Mouse (Mus musculus): ENCODE results near the gene Zfp157. TPM values are rescaled to one million over a fixed set of nuclear protein-coding genes. Genes with fewer than 3 reads are reported as not detected.
"Not testable (repeated sequence)": the region's sequence is repeated elsewhere in the genome, so short reads cannot be mapped to it uniquely, and the experiment has no call there.

Zfp157 gene
- polyA plus RNA-seq (2015; fragmentation: Nextera tagmentation; extraction: Ambion mirVana): 82.4 and 82.8 TPM in 2 replicates

GRCm38 (mm10) chr5:138441286-138442194, at the start of gene Zfp157:
TSS of gene Zfp157 (plus strand) at chr5:138441468.
- Histone ChIP-seq H3K27me3 (replicated peaks; ENCODE audit: control insufficient read depth, insufficient read depth, low read length) (no peaks in the 10 kb centered on the region), H3K27ac (ENCODE audit: low read length) (peak within 1 kb of the TSS; percentile 85), H3K36me3 (ENCODE audit: control insufficient read depth, insufficient read depth) (peaks cover 21% of the 10 kb centered on the region), H3K9me3 (ENCODE audit: control insufficient read depth, low read length) (peaks cover 4% of the 10 kb centered on the region), H3K4me1 (replicated peaks; ENCODE audit: control insufficient read depth, insufficient read depth, low read length) (peaks cover 28% of the 10 kb centered on the region), H3K4me3 (replicated peaks; ENCODE audit: low read length) (peak within 1 kb of the TSS; percentile 91), H3K4me2 (ENCODE audit: low read length) (peak within 1 kb of the TSS; percentile 97), H3K9ac (replicated peaks; ENCODE audit: low read depth, low read length) (peak within 1 kb of the TSS; percentile 89)
- peak; percentile 100 for ATAC-seq
- WGBS: under 1% methylated on average over 49 of the region's 49 CpGs

- H3K36me3 ChIP-seq (ENCODE audit: control insufficient read depth, insufficient read depth): no peaks in the 10 kb centered on the region
- no peaks in the 10 kb centered on the region for H3K9me3 ChIP-seq (ENCODE audit: control insufficient read depth, low read length)
- 37% methylated on average over 2 of the region's 2 CpGs for WGBS
- ATAC-seq: no peak
- H3K4me3 ChIP-seq (replicated peaks; ENCODE audit: low read length): no peak overlapping the region
- no peak overlapping the region for H3K27ac ChIP-seq (ENCODE audit: low read length)
- H3K9ac ChIP-seq (replicated peaks; ENCODE audit: low read depth, low read length): no peak overlapping the region
- no peaks in the 10 kb centered on the region for H3K4me1 ChIP-seq (replicated peaks; ENCODE audit: control insufficient read depth, insufficient read depth, low read length)
- no peak overlapping the region for H3K4me2 ChIP-seq (ENCODE audit: low read length)
- H3K27me3 ChIP-seq (replicated peaks; ENCODE audit: control insufficient read depth, insufficient read depth, low read length): no peaks in the 10 kb centered on the region
Measured at GRCm38 (mm10) chr5:138397795-138398337, 43.4 kb upstream of the Zfp157 start.

GRCm38 (mm10) chr5:138400431-138400830, 40.8 kb upstream of the Zfp157 start:
- not testable (repeated sequence) for H3K27ac ChIP-seq (ENCODE audit: low read length); H3K27me3 ChIP-seq (replicated peaks; ENCODE audit: control insufficient read depth, insufficient read depth, low read length); H3K36me3 ChIP-seq (ENCODE audit: control insufficient read depth, insufficient read depth); H3K4me2 ChIP-seq (ENCODE audit: low read length); H3K9me3 ChIP-seq (ENCODE audit: control insufficient read depth, low read length); H3K9ac ChIP-seq (replicated peaks; ENCODE audit: low read depth, low read length); H3K4me1 ChIP-seq (replicated peaks; ENCODE audit: control insufficient read depth, insufficient read depth, low read length); H3K4me3 ChIP-seq (replicated peaks; ENCODE audit: low read length); ATAC-seq

GRCm38 (mm10) chr5:138458371-138458770, 17.1 kb downstream of the Zfp157 start:
- Histone ChIP-seq H3K27ac (ENCODE audit: low read length) (no peak overlapping the region), H3K9ac (replicated peaks; ENCODE audit: low read depth, low read length) (no peak overlapping the region), H3K36me3 (ENCODE audit: control insufficient read depth, insufficient read depth) (peaks cover 65% of the 10 kb centered on the region), H3K27me3 (replicated peaks; ENCODE audit: control insufficient read depth, insufficient read depth, low read length) (no peaks in the 10 kb centered on the region), H3K4me2 (ENCODE audit: low read length) (no peak overlapping the region), H3K9me3 (ENCODE audit: control insufficient read depth, low read length) (peaks cover 27% of the 10 kb centered on the region), H3K4me3 (replicated peaks; ENCODE audit: low read length) (no peak overlapping the region), H3K4me1 (replicated peaks; ENCODE audit: control insufficient read depth, insufficient read depth, low read length) (no peaks in the 10 kb centered on the region)
- no peak for ATAC-seq
- 96% methylated on average over 4 of the region's 4 CpGs for WGBS

- H3K27me3 ChIP-seq (replicated peaks; ENCODE audit: control insufficient read depth, insufficient read depth, low read length): no peaks in the 10 kb centered on the region
- no peak for ATAC-seq
- peaks cover 58% of the 10 kb centered on the region for H3K36me3 ChIP-seq (ENCODE audit: control insufficient read depth, insufficient read depth)
- 97% methylated on average over 1 of the region's 1 CpGs for WGBS
- no peak overlapping the region for H3K4me3 ChIP-seq (replicated peaks; ENCODE audit: low read length)
- no peaks in the 10 kb centered on the region for H3K4me1 ChIP-seq (replicated peaks; ENCODE audit: control insufficient read depth, insufficient read depth, low read length)
- no peak overlapping the region for H3K27ac ChIP-seq (ENCODE audit: low read length)
- H3K9ac ChIP-seq (replicated peaks; ENCODE audit: low read depth, low read length): no peak overlapping the region
- H3K9me3 ChIP-seq (ENCODE audit: control insufficient read depth, low read length): peaks cover 27% of the 10 kb centered on the region
- H3K4me2 ChIP-seq (ENCODE audit: low read length): no peak overlapping the region
Measured at GRCm38 (mm10) chr5:138459107-138459506, 17.8 kb downstream of the Zfp157 start.

GRCm38 (mm10) chr5:138473601-138474000, 32.3 kb downstream of the Zfp157 start:
- Histone ChIP-seq H3K4me3 (replicated peaks; ENCODE audit: low read length) (no peak overlapping the region), H3K9ac (replicated peaks; ENCODE audit: low read depth, low read length) (no peak overlapping the region), H3K4me1 (replicated peaks; ENCODE audit: control insufficient read depth, insufficient read depth, low read length) (no peaks in the 10 kb centered on the region), H3K36me3 (ENCODE audit: control insufficient read depth, insufficient read depth) (no peaks in the 10 kb centered on the region), H3K27ac (ENCODE audit: low read length) (no peak overlapping the region), H3K27me3 (replicated peaks; ENCODE audit: control insufficient read depth, insufficient read depth, low read length) (no peaks in the 10 kb centered on the region), H3K9me3 (ENCODE audit: control insufficient read depth, low read length) (0 out of 2 replicates have a peak, but pooled peaks cover 2% of the 10 kb centered on the region), H3K4me2 (ENCODE audit: low read length) (no peak overlapping the region)
- no peak for ATAC-seq
- 25% methylated on average over 6 of the region's 6 CpGs for WGBS

- not testable (repeated sequence) for H3K4me2 ChIP-seq (ENCODE audit: low read length); H3K4me3 ChIP-seq (replicated peaks; ENCODE audit: low read length); H3K9ac ChIP-seq (replicated peaks; ENCODE audit: low read depth, low read length); ATAC-seq; H3K27me3 ChIP-seq (replicated peaks; ENCODE audit: control insufficient read depth, insufficient read depth, low read length); H3K4me1 ChIP-seq (replicated peaks; ENCODE audit: control insufficient read depth, insufficient read depth, low read length); H3K36me3 ChIP-seq (ENCODE audit: control insufficient read depth, insufficient read depth); H3K27ac ChIP-seq (ENCODE audit: low read length); H3K9me3 ChIP-seq (ENCODE audit: control insufficient read depth, low read length)
- 96% methylated on average over 7 of the region's 12 CpGs for WGBS
Measured at GRCm38 (mm10) chr5:138504548-138504947, 63.3 kb downstream of the Zfp157 start.

Other genes starting within 250 kb of the Zfp157 start
- gene Mblac1, start 247.2 kb upstream of the Zfp157 start, polyA plus RNA-seq (2015; fragmentation: Nextera tagmentation; extraction: Ambion mirVana): 12.9 and 13.2 TPM in 2 replicates
- not detected in 2 replicates for gene Nxpe5, start 215.6 kb upstream of the Zfp157 start, polyA plus RNA-seq (2015; fragmentation: Nextera tagmentation; extraction: Ambion mirVana)
- gene Lamtor4, start 186.0 kb upstream of the Zfp157 start, polyA plus RNA-seq (2015; fragmentation: Nextera tagmentation; extraction: Ambion mirVana): 71.3 and 87.4 TPM in 2 replicates
- gene BC037034, start 177.4 kb upstream of the Zfp157 start, polyA plus RNA-seq (2015; fragmentation: Nextera tagmentation; extraction: Ambion mirVana): 11.1 and 14.0 TPM in 2 replicates
- gene Gal3st4, start 168.6 kb upstream of the Zfp157 start, polyA plus RNA-seq (2015; fragmentation: Nextera tagmentation; extraction: Ambion mirVana): 1.6 and 2.4 TPM in 2 replicates
- gene Gm43720, start 161.5 kb upstream of the Zfp157 start, polyA plus RNA-seq (2015; fragmentation: Nextera tagmentation; extraction: Ambion mirVana): 0.10 TPM in 1 of 2 replicates, not detected in the other
- 212 and 245 TPM in 2 replicates for gene Gpc2, start 161.5 kb upstream of the Zfp157 start, polyA plus RNA-seq (2015; fragmentation: Nextera tagmentation; extraction: Ambion mirVana)
- gene Stag3, start 161.2 kb upstream of the Zfp157 start, polyA plus RNA-seq (2015; fragmentation: Nextera tagmentation; extraction: Ambion mirVana): 5.6 and 6.3 TPM in 2 replicates
- not detected in 2 replicates for gene Pvrig, start 99.5 kb upstream of the Zfp157 start, polyA plus RNA-seq (2015; fragmentation: Nextera tagmentation; extraction: Ambion mirVana)
- not detected in 2 replicates for gene 1700123K08Rik, start 123.2 kb downstream of the Zfp157 start, polyA plus RNA-seq (2015; fragmentation: Nextera tagmentation; extraction: Ambion mirVana)
- 113 and 132 TPM in 2 replicates for gene Zfp68, start 178.3 kb downstream of the Zfp157 start, polyA plus RNA-seq (2015; fragmentation: Nextera tagmentation; extraction: Ambion mirVana)
- 27.7 and 28.4 TPM in 2 replicates for gene A430033K04Rik, start 181.4 kb downstream of the Zfp157 start, polyA plus RNA-seq (2015; fragmentation: Nextera tagmentation; extraction: Ambion mirVana)